Mouse (Mus musculus): ENCODE results near the gene Zfp953. TPM values are rescaled to one million over a fixed set of nuclear protein-coding genes. Genes with fewer than 3 reads are reported as not detected.
"Not testable (repeated sequence)": the region's sequence is repeated elsewhere in the genome, so short reads cannot be mapped to it uniquely, and the experiment has no call there.

The Zfp953 gene
- polyA plus RNA-seq (2012; rRNA removed), result 0.20 and 0.38 TPM in 2 replicates

DNA sequence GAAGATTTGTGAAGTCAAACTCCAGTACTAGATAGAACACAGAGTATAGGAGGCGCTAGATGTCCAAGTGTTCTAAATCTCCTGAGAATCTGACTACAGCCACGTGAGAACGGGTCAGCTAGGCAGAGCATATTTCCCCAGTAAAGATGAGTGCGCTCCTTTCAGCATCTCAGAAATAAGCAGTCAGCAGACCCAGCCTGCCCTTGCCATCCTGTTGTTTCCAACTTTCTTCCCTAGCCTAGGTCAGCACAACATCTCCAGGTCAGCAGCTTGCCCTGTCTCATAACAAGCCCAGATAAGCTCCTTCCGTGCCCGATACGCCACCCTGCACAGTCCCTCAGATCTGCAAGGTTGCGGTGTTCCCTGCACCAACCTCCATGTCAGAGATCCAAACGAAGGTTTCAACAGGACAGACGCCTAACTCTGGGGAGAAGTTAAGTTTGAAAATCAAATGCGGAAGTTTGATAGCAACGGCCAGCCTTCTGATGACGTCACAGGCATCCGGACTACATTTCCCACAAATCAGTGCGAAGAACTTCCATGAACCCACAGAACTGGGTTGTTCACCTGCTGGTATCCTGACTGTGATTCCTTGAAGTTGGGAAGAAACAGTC is at the start of gene Zfp953, which contains the start of gene Gm28044:
Gene Zfp953, minus strand, starts transcription at position 475 of the 614 bp plus-strand sequence.
Gene Gm28044, minus strand, starts transcription at position 406 of the 614 bp plus-strand sequence.
- H3K4me3 ChIP-seq (replicated peaks; ENCODE audit: extremely low read depth, low read depth, low read length), result peak within 1 kb of the TSS; percentile 98
- peak; percentile 96 for DNase-seq
- no peaks in the 10 kb centered on the region for H3K4me1 ChIP-seq (ENCODE audit: control insufficient read depth, insufficient read depth, low read length)
- under 1% methylated on average over 15 of the region's 15 CpGs for WGBS
- TF ChIP-seq CTCF (IDR thresholded peaks at IDR 0.05; ENCODE audit: insufficient read depth, low read length) (no peak), POLR2A (IDR thresholded peaks at IDR 0.05; ENCODE audit: borderline replicate concordance, extremely low read depth, low read depth, low read length) (0 out of 2 replicates have a peak, but pooled peaks have one; percentile 24)

GRCm38 (mm10) chr13:67399183-67399903 is 38.9 kb upstream of the Zfp953 start, which contains the start of gene Zfp429:
Zfp429 (minus strand) TSS chr13:67399819.
- H3K4me1 ChIP-seq (ENCODE audit: control insufficient read depth, insufficient read depth, low read length), result not testable (repeated sequence)
- DNase-seq, result peak; percentile 73
- peak within 1 kb of the TSS; percentile 89 for H3K4me3 ChIP-seq (replicated peaks; ENCODE audit: extremely low read depth, low read depth, low read length)
- 0 out of 2 replicates have a peak, but pooled peaks have one; percentile 11 for TF ChIP-seq POLR2A (IDR thresholded peaks at IDR 0.05; ENCODE audit: borderline replicate concordance, extremely low read depth, low read depth, low read length)
- 6% methylated on average over 16 of the region's 16 CpGs for WGBS

GRCm38 (mm10) chr13:67376255-67376654 is 15.8 kb upstream of the Zfp953 start:
- not testable (repeated sequence) for H3K4me1 ChIP-seq (ENCODE audit: control insufficient read depth, insufficient read depth, low read length); H3K4me3 ChIP-seq (replicated peaks; ENCODE audit: extremely low read depth, low read depth, low read length); DNase-seq
- 75% methylated on average over 3 of the region's 3 CpGs for WGBS

DNA sequence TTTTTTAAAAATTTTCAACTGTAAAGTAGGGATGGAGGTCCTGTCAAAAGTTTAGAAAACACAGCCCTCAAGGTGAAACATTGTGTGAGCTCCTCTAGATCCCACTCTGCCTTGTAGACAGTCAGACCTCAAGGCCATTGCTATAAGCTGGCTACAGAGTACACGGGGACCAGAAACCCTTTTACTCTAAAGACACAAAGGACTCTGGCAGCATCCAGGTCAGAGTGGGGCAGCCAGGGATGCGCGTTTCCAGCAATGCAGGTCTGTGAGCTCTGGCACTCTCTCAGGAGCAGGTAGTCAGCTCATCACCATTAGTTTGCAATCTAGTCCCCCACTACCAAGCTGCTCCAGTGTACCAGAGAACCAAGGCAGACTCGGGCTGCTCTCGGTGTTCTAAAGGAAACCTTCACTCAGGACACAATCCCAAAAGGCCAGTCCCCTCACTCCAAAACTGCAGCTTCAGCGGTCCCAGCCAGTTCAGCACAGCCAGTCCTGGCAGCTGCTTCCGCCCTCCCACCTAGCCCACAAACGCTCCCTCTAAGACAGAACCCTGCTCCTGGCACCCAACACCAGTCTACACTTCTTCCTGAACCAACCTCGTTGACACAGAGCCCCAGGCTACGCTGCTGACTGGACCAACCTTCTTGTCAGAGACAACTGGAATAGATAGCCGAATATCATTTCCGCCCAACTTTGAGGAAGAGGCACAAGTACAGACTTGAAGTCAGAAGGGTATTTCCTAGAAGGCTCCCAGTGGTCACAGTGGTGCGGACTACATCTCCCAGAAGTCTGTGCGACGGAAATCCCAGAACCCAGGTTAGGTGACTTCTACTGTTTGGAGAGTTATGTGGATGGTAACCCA is 14.9 kb upstream of the Zfp953 start, which contains the start of the genes Gm28041 and Zfp456:
Gene Gm28041, minus strand, starts transcription at position 684 of the 862 bp plus-strand sequence.
Gene Zfp456, minus strand, starts transcription at position 761 of the 862 bp plus-strand sequence.
- H3K4me3 ChIP-seq (replicated peaks; ENCODE audit: extremely low read depth, low read depth, low read length), result peak within 1 kb of the TSS; percentile 71
- DNase-seq, result peak; percentile 78
- 12% methylated on average over 13 of the region's 15 CpGs for WGBS
- not testable (repeated sequence) for H3K4me1 ChIP-seq (ENCODE audit: control insufficient read depth, insufficient read depth, low read length)

DNA sequence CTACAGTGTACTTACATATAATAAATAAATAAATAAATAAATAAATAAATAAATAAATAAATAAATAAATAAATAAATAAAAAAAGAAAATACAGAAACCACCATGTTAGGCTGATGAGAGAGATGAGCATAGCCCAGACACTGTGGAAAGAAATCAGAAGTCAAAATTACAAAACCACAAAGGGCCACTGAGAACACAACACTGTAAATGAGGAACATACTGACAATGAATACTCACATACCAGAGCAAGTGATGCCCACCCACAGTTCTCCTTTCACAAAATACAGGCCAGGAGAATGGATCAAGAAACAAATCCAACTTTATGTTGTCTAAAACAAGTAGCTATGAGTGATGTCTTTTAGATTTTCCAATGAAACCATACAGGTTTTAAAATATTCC is 8.6 kb downstream of the Zfp953 start:
- Histone ChIP-seq H3K4me3 (replicated peaks; ENCODE audit: extremely low read depth, low read depth, low read length) (no peak overlapping the region), H3K4me1 (ENCODE audit: control insufficient read depth, insufficient read depth, low read length) (no peaks in the 10 kb centered on the region)
- no peak for DNase-seq
- no peak for TF ChIP-seq POLR2A (IDR thresholded peaks at IDR 0.05; ENCODE audit: borderline replicate concordance, extremely low read depth, low read depth, low read length)
- no peak for TF ChIP-seq CTCF (IDR thresholded peaks at IDR 0.05; ENCODE audit: insufficient read depth, low read length)

DNA sequence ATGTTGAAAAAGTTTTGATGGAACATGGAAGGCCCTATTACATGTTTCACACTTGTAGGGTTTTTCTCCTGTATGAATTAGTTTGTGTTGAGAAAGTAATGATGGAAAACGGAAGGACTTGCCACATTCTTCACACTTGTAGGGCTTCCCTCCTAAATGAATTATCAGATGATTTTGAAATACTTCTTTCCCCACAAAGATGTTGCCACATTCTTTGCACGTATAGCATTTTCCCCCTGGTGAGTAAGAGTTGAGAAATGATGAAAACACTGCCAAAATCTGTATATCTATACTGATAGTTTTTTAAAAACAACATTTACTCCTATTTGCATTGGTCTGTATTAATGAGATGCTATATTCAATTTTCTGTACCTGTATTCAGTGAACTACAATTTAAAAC is 17.0 kb downstream of the Zfp953 start:
- H3K4me3 ChIP-seq (replicated peaks; ENCODE audit: extremely low read depth, low read depth, low read length), result no peak overlapping the region
- H3K4me1 ChIP-seq (ENCODE audit: control insufficient read depth, insufficient read depth, low read length), result no peaks in the 10 kb centered on the region
- no peak for DNase-seq
- TF ChIP-seq CTCF (IDR thresholded peaks at IDR 0.05; ENCODE audit: insufficient read depth, low read length) (no peak), POLR2A (IDR thresholded peaks at IDR 0.05; ENCODE audit: borderline replicate concordance, extremely low read depth, low read depth, low read length) (no peak)
- WGBS, result 89% methylated on average over 2 of the region's 2 CpGs

DNA sequence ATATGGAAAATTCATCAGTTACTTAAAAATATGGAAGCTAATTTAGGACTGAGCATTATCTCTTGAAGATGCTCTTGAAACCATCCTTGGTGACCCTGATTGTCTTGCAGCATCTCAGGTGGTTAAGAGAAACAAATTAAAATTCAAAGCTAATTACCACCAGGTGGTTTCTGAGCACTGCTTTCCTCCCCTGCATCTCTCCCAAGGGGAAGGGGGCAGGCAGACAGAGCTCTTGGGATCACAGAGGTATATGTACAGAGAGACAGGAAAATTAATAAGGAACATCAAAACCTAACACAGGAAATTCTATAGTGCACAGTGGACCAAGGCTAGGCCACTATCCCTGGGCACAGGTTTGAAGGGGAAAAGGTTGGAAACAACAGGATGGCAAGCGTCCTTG is 27.5 kb downstream of the Zfp953 start:
- DNase-seq, result no peak
- WGBS, result 55% methylated on average over 1 of the region's 1 CpGs
- Histone ChIP-seq H3K4me1 (ENCODE audit: control insufficient read depth, insufficient read depth, low read length) (0 out of 2 replicates have a peak, but pooled peaks cover 4% of the 10 kb centered on the region), H3K4me3 (replicated peaks; ENCODE audit: extremely low read depth, low read depth, low read length) (peak overlapping the region; percentile 33)
- TF ChIP-seq CTCF (IDR thresholded peaks at IDR 0.05; ENCODE audit: insufficient read depth, low read length), result no peak
- no peak for TF ChIP-seq POLR2A (IDR thresholded peaks at IDR 0.05; ENCODE audit: borderline replicate concordance, extremely low read depth, low read depth, low read length)

DNA sequence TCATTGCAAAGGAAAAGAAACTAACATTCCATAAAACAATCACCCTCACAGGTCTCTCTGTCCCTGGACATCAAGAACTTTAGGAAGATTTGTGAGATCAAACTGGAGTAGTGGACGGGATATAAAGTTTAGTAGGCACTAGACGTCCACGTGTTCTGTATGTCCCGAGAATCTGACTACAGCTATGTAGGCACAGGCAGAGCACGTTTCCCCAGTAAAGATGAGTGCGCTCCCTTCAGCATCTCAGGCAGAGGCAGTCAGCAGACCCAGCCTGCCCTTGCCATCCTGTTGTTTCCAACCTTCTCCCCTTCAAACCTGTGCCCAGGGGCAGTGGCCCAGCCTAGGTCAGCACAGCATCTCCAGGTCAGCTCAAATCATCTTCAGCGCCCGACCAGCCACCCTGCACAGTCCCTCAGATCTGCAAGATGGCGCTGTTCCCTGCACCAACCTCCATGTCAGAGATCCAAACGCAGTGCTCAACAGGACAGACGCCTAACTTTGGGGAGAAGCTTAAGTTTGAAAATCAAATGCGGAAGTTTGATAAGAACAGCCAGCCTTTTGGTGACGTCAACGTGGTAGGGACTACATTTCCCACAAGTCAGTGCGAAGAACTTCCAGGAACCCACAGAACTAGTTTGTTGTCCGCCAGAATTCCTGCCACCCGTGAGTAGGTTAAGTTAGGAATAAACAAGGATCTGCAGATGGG is 28.2 kb downstream of the Zfp953 start, which contains the start of gene Zfp595:
Gene Zfp595, minus strand, starts transcription at position 552 of the 706 bp plus-strand sequence.
- 7% methylated on average over 17 of the region's 17 CpGs for WGBS
- 0 out of 2 replicates have a peak, but pooled peaks cover 4% of the 10 kb centered on the region for H3K4me1 ChIP-seq (ENCODE audit: control insufficient read depth, insufficient read depth, low read length)
- 0 out of 2 replicates have a peak, but pooled peaks have one; percentile 26 for TF ChIP-seq POLR2A (IDR thresholded peaks at IDR 0.05; ENCODE audit: borderline replicate concordance, extremely low read depth, low read depth, low read length)
- TF ChIP-seq CTCF (IDR thresholded peaks at IDR 0.05; ENCODE audit: insufficient read depth, low read length), result peak; percentile 54; the same call in 1 of the 2 replicates
- DNase-seq, result peak; percentile 90
- peak within 1 kb of the TSS; percentile 89 for H3K4me3 ChIP-seq (replicated peaks; ENCODE audit: extremely low read depth, low read depth, low read length)

DNA sequence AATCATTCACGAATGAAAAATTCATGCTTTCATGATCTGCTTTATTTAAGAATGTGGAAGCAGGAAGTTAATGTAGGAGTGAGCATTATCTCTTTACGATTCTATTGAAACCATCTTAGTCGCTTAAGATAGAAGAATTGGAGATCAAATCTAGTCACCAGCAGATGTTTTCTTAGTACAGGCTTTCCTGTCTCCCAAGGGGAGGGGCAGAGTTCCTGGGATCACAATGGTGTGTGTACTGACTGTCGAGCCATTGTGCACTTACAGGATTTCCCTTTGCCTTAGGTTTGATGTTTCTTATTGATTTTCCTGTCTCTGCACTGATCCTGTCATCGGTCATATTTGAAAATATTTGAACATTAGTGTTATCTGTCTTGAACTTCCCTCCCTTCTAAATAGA is 53.7 kb downstream of the Zfp953 start:
- Histone ChIP-seq H3K4me3 (replicated peaks; ENCODE audit: extremely low read depth, low read depth, low read length) (peak overlapping the region; percentile 60), H3K4me1 (ENCODE audit: control insufficient read depth, insufficient read depth, low read length) (no peaks in the 10 kb centered on the region)
- no peak for TF ChIP-seq CTCF (IDR thresholded peaks at IDR 0.05; ENCODE audit: insufficient read depth, low read length)
- no peak for TF ChIP-seq POLR2A (IDR thresholded peaks at IDR 0.05; ENCODE audit: borderline replicate concordance, extremely low read depth, low read depth, low read length)
- 11% methylated on average over 5 of the region's 5 CpGs for WGBS
- no peak for DNase-seq

Data from lung, adult 2 months (tissue).